Mouse (Mus musculus): ENCODE measurements around the gene Fam129c. TPM values are rescaled to one million over a fixed set of nuclear protein-coding genes. Genes with fewer than 3 reads are reported as not detected.

Fam129c gene
- polyA plus RNA-seq, 1 experiment from 2014 or later, result 2.7 TPM

DNA sequence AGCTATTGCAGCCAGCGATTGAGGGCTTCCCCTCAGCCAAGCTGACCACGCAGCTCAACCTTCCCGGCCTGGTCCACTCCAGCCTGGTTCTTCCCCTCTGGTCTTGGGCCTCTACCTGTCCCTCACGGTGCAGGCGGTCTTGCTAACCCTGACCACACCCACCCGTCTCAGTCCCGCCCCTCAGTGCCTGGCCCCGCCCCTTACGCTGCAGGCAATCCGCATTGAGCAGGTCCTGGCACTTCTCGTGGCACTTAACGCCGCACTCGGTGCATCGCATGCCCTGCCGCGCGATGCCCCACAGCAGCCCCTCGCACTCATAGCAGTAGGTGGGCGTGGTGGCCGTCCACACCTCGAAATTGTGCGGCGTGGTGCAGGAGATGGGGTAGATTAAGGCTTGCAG lies 57.2 kb downstream of the Fam129c start:
- Histone ChIP-seq H3K9me3 (replicated peaks; ENCODE audit: control insufficient read depth, low read length) (no peaks in the 10 kb centered on the region), H3K27me3 (ENCODE audit: control insufficient read depth, insufficient read depth, low read length) (peaks cover 37% of the 10 kb centered on the region), H3K27ac (replicated peaks; ENCODE audit: low read depth, low read length) (no peak overlapping the region), H3K4me3 (ENCODE audit: low read depth, low read length) (no peak overlapping the region), H3K36me3 (replicated peaks; ENCODE audit: control insufficient read depth, insufficient read depth, low read depth, low read length) (no peaks in the 10 kb centered on the region), H3K9ac (replicated peaks; ENCODE audit: low read length) (no peak overlapping the region; the same call in 1 of the 2 replicates), H3K4me1 (ENCODE audit: control insufficient read depth, insufficient read depth, low read length) (no peaks in the 10 kb centered on the region), H3K4me2 (ENCODE audit: low read depth, low read length) (peak overlapping the region; percentile 29)
- WGBS, result 3% methylated on average over 24 of the region's 24 CpGs
- peak; percentile 39 for ATAC-seq (replicated peaks; ENCODE audit: insufficient number of reproducible peaks, low FRiP score, low TSS enrichment, low read depth)
- DNase-seq (ENCODE audit: low spot score), result peak; percentile 54

Small RNAs within 50 kb of the gene (microRNA-seq; reads per million reads assigned to microRNA genes)
- gene Mir6769b (ENCODE audit: borderline number of aligned reads), result not detected

Other genes with a start within 250 kb of the Fam129c start
- 78.0 and 81.0 TPM in 2 replicates for gene Use1, start 230.8 kb upstream of the Fam129c start, polyA plus RNA-seq (2014; fragmentation: Nextera tagmentation; extraction: Ambion mirVana)
- 2.1 and 2.2 TPM in 2 replicates for gene Ocel1, start 226.3 kb upstream of the Fam129c start, polyA plus RNA-seq (2014; fragmentation: Nextera tagmentation; extraction: Ambion mirVana)
- 53.7 and 62.5 TPM in 2 replicates for gene Nr2f6, start 215.7 kb upstream of the Fam129c start, polyA plus RNA-seq (2014; fragmentation: Nextera tagmentation; extraction: Ambion mirVana)
- gene Ushbp1, start 201.8 kb upstream of the Fam129c start, polyA plus RNA-seq (2014; fragmentation: Nextera tagmentation; extraction: Ambion mirVana), result 2.9 and 4.3 TPM in 2 replicates
- 93.6 and 111 TPM in 2 replicates for gene Babam1, start 200.8 kb upstream of the Fam129c start, polyA plus RNA-seq (2014; fragmentation: Nextera tagmentation; extraction: Ambion mirVana)
- 9.0 and 13.0 TPM in 2 replicates for gene Ankle1, start 191.6 kb upstream of the Fam129c start, polyA plus RNA-seq (2014; fragmentation: Nextera tagmentation; extraction: Ambion mirVana)
- gene Abhd8, start 134.0 kb upstream of the Fam129c start, polyA plus RNA-seq (2014; fragmentation: Nextera tagmentation; extraction: Ambion mirVana), result 30.1 and 37.4 TPM in 2 replicates
- 180 and 185 TPM in 2 replicates for gene Mrpl34, start 132.7 kb upstream of the Fam129c start, polyA plus RNA-seq (2014; fragmentation: Nextera tagmentation; extraction: Ambion mirVana)
- gene Dda1, start 128.4 kb upstream of the Fam129c start, polyA plus RNA-seq (2014; fragmentation: Nextera tagmentation; extraction: Ambion mirVana), result 105 and 115 TPM in 2 replicates
- gene Ano8, start 111.7 kb upstream of the Fam129c start, polyA plus RNA-seq (2014; fragmentation: Nextera tagmentation; extraction: Ambion mirVana), result 3.1 and 3.2 TPM in 2 replicates
- 4.8 and 5.4 TPM in 2 replicates for gene Gtpbp3, start 109.5 kb upstream of the Fam129c start, polyA plus RNA-seq (2014; fragmentation: Nextera tagmentation; extraction: Ambion mirVana)
- 48.8 and 50.3 TPM in 2 replicates for gene Plvap, start 85.9 kb upstream of the Fam129c start, polyA plus RNA-seq (2014; fragmentation: Nextera tagmentation; extraction: Ambion mirVana)
- 0.15 and 0.31 TPM in 2 replicates for gene Ccdc194, start 71.9 kb upstream of the Fam129c start, polyA plus RNA-seq (2014; fragmentation: Nextera tagmentation; extraction: Ambion mirVana)
- gene Bst2, start 60.2 kb upstream of the Fam129c start, polyA plus RNA-seq (2014; fragmentation: Nextera tagmentation; extraction: Ambion mirVana), result 3.5 and 4.3 TPM in 2 replicates
- 53.4 and 62.2 TPM in 2 replicates for gene Mvb12a, start 54.7 kb upstream of the Fam129c start, polyA plus RNA-seq (2014; fragmentation: Nextera tagmentation; extraction: Ambion mirVana)
- gene Tmem221, start 38.8 kb upstream of the Fam129c start, polyA plus RNA-seq (2014; fragmentation: Nextera tagmentation; extraction: Ambion mirVana), result 0.13 and 0.31 TPM in 2 replicates
- gene Nxnl1, start 31.0 kb upstream of the Fam129c start, polyA plus RNA-seq (2014; fragmentation: Nextera tagmentation; extraction: Ambion mirVana), result 0.17 TPM in 1 of 2 replicates, not detected in the other
- 11.2 and 14.4 TPM in 2 replicates for gene Slc27a1, start 28.8 kb upstream of the Fam129c start, polyA plus RNA-seq (2014; fragmentation: Nextera tagmentation; extraction: Ambion mirVana)
- 231 and 237 TPM in 2 replicates for gene Pgls, start 5.5 kb upstream of the Fam129c start, polyA plus RNA-seq (2014; fragmentation: Nextera tagmentation; extraction: Ambion mirVana)
- gene Colgalt1, start 13.3 kb downstream of the Fam129c start, polyA plus RNA-seq (2014; fragmentation: Nextera tagmentation; extraction: Ambion mirVana), result 45.2 and 48.2 TPM in 2 replicates
- 1.2 and 1.7 TPM in 2 replicates for gene Unc13a, start 74.1 kb downstream of the Fam129c start, polyA plus RNA-seq (2014; fragmentation: Nextera tagmentation; extraction: Ambion mirVana)
- gene Jak3, start 78.6 kb downstream of the Fam129c start, polyA plus RNA-seq (2014; fragmentation: Nextera tagmentation; extraction: Ambion mirVana), result 1.2 and 1.9 TPM in 2 replicates
- 0.42 TPM in 1 of 2 replicates, not detected in the other for gene Insl3, start 91.6 kb downstream of the Fam129c start, polyA plus RNA-seq (2014; fragmentation: Nextera tagmentation; extraction: Ambion mirVana)
- gene B3gnt3, start 104.1 kb downstream of the Fam129c start, polyA plus RNA-seq (2014; fragmentation: Nextera tagmentation; extraction: Ambion mirVana), result 0.47 and 0.58 TPM in 2 replicates
- 3.8 and 5.0 TPM in 2 replicates for gene Fcho1, start 128.1 kb downstream of the Fam129c start, polyA plus RNA-seq (2014; fragmentation: Nextera tagmentation; extraction: Ambion mirVana)